Mouse (Mus musculus) forebrain, embryonic 15.5 days (tissue): Measurements from ENCODE around the gene Nsrp1. TPM values are rescaled to one million over a fixed set of nuclear protein-coding genes. Genes with fewer than 3 reads are reported as not detected.
"Not testable (repeated sequence)": the region's sequence is repeated elsewhere in the genome, so short reads cannot be mapped to it uniquely, and the experiment has no call there.

Experiments
- ATAC-seq: fragments of 200-750 bp; cut with Nextera tagmentation; replicated peaks from 2 replicates; pipeline ENCODE4 v1.8.0; 2017; ENCODE audit warnings: mild to moderate bottlenecking, moderate TSS enrichment, moderate library complexity
- H3K27ac ChIP-seq: fragments of 300-500 bp; sonication (generic); replicated peaks from 2 replicates; pipeline ENCODE4 v1.5.1; 2015; ENCODE audit warnings: mild to moderate bottlenecking, inconsistent platforms
- H3K27me3 ChIP-seq: fragments of 300-500 bp; sonication (generic); 2 replicates; pipeline ENCODE4 v1.6.1; 2015; ENCODE audit warnings: inconsistent platforms
- H3K36me3 ChIP-seq: fragments of 300-500 bp; sonication (generic); 2 replicates; pipeline ENCODE4 v1.6.1; 2015; ENCODE audit warnings: mild to moderate bottlenecking, inconsistent platforms
- H3K4me1 ChIP-seq: fragments of 300-500 bp; sonication (generic); 2 replicates; pipeline ENCODE4 v1.6.1; 2015; ENCODE audit warnings: inconsistent platforms
- H3K4me2 ChIP-seq: fragments of 300-500 bp; sonication (generic); replicated peaks from 2 replicates; pipeline ENCODE4 v1.6.1; 2015; ENCODE audit warnings: mild to moderate bottlenecking, inconsistent platforms
- H3K4me3 ChIP-seq: fragments of 300-500 bp; sonication (generic); 2 replicates; pipeline ENCODE4 v1.5.1; 2015; ENCODE audit warnings: mild to moderate bottlenecking, inconsistent platforms
- H3K9ac ChIP-seq: fragments of 300-500 bp; sonication (generic); replicated peaks from 2 replicates; pipeline ENCODE4 v1.6.1; 2015; ENCODE audit warnings: mild to moderate bottlenecking, inconsistent platforms
- H3K9me3 ChIP-seq: fragments of 300-500 bp; sonication (generic); 2 replicates; pipeline ENCODE4 v1.6.1; 2016; ENCODE audit warnings: inconsistent platforms
- WGBS: fragments of 180-500 bp; shearing (Covaris S2); methylation state at CpG from one replicate; pipeline ENCODE4 v1.1.7; 2015; ENCODE audit warnings: mixed read lengths; 5-methylcytosine and 5-hydroxymethylcytosine counted together
- polyA plus RNA-seq: library from polyadenylated mRNA; unstranded; fragments of >200 nt; fragmentation: Nextera tagmentation; extraction: Ambion mirVana; gene quantifications from 2 replicates; pipeline ENCODE4 v1.2.1, GENCODE M21; 2015

The Nsrp1 gene
- polyA plus RNA-seq, 1 experiment from 2014 or later = 65.0 TPM

DNA sequence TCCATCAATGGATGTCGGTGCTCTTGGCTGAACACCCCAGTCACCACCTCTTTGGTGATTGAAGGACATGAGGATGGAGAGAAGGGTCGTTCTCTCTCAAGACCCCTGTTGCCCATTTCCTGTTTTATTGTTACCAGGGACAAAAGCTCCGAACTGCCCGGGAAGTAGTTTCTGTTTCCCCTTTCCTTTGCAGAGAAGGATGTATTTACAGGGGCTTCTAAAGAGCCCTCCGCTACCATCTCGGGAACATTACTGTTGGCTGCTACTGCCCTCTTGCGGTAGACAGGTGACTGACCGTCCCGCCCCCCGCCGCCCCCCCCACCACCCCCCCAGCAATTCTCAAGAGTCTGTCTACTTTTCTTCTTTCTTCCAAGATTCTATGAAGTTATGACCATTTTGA is 15.0 kb upstream of the Nsrp1 start:
- H3K4me3 ChIP-seq = peak overlapping the region; percentile 27; the same call in 1 of the 2 replicates
- ATAC-seq = no peak
- H3K27ac ChIP-seq = no peak overlapping the region
- H3K36me3 ChIP-seq = no peaks in the 10 kb centered on the region
- H3K9me3 ChIP-seq = no peaks in the 10 kb centered on the region
- peak overlapping the region; percentile 40 for H3K4me2 ChIP-seq
- no peak overlapping the region for H3K9ac ChIP-seq
- 1% methylated on average over 11 of the region's 11 CpGs for WGBS
- no peaks in the 10 kb centered on the region for H3K27me3 ChIP-seq
- H3K4me1 ChIP-seq = peaks cover 4% of the 10 kb centered on the region; the same call in 1 of the 2 replicates

GRCm38 (mm10) chr11:77089162-77089561 is 10.9 kb upstream of the Nsrp1 start:
- 74% methylated on average over 2 of the region's 2 CpGs for WGBS
- ATAC-seq = no peak

GRCm38 (mm10) chr11:77087004-77087403 is 8.8 kb upstream of the Nsrp1 start:
- no peaks in the 10 kb centered on the region for H3K36me3 ChIP-seq
- ATAC-seq = no peak
- H3K27me3 ChIP-seq = peaks cover 3% of the 10 kb centered on the region; the same call in 1 of the 2 replicates
- 86% methylated on average over 2 of the region's 2 CpGs for WGBS
- no peak overlapping the region for H3K9ac ChIP-seq
- H3K4me3 ChIP-seq = no peak overlapping the region
- no peaks in the 10 kb centered on the region for H3K9me3 ChIP-seq
- no peak overlapping the region for H3K4me2 ChIP-seq
- H3K27ac ChIP-seq = no peak overlapping the region
- no peaks in the 10 kb centered on the region for H3K4me1 ChIP-seq

More at GRCm38 (mm10) chr11:77089162-77089561, 10.9 kb upstream of the Nsrp1 start:
- H3K4me3 ChIP-seq = no peak overlapping the region
- no peaks in the 10 kb centered on the region for H3K9me3 ChIP-seq
- H3K9ac ChIP-seq = no peak overlapping the region
- H3K4me1 ChIP-seq = peaks cover 4% of the 10 kb centered on the region; the same call in 1 of the 2 replicates
- H3K27me3 ChIP-seq = 0 out of 2 replicates have a peak, but pooled peaks cover under 1% of the 10 kb centered on the region
- H3K27ac ChIP-seq = no peak overlapping the region
- no peak overlapping the region for H3K4me2 ChIP-seq
- no peaks in the 10 kb centered on the region for H3K36me3 ChIP-seq

DNA sequence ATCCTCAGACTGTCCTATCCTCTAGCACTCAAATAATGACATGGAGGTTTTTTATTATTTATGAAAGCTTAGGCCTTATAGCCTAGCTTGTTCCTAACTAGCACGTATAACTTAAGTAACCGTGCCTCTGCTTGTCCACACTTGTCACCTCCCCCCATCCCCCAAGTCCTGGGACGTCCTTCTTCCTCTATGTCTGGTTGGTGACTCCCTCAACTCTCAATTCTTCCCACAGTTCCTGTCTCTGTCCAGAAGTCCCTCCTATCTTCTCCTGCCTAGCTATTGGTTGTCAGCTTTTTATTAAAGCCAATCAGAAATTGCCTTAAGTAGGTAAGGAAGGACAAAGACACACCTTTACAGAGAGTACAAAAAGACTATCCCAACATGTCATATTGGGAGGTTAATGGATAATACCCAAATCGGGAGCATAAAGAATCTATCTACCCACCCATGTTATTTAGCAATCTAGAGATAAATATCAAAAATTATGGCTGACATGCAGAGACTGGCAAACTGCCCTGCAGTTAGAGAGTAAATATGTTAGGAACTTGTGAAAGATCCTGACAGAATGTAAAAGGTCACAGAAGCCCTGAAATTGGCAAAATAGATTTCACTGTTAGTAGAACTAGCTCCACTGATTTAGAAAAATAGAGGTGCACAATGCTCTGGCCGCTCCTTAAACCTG is 5.9 kb upstream of the Nsrp1 start:
- Histone ChIP-seq H3K36me3 (no peaks in the 10 kb centered on the region), H3K27ac (no peak overlapping the region), H3K4me3 (no peak overlapping the region), H3K27me3 (peaks cover 16% of the 10 kb centered on the region), H3K9ac (no peak overlapping the region), H3K4me2 (no peak overlapping the region), H3K4me1 (no peaks in the 10 kb centered on the region), H3K9me3 (no peaks in the 10 kb centered on the region)
- WGBS = 64% methylated on average over 5 of the region's 5 CpGs
- no peak for ATAC-seq

DNA sequence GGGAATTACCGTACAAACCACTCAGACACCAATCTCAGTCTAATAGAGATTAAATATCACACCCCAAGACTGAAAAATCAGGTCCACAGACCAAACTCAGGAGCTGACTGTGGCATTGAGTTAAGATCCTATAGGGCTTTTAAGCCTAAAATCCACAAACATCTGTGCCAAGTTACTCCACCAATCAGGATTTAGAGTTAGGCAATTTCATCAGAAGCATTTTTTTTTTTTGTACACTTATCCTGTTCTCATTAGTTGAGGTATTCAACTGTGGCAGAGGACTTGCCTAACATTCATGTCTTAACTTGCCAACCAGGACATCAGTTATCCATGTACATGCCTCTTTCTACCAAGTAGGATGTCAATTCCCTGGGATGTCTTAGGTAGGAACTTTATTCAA is 1.1 kb upstream of the Nsrp1 start:
- no peak for ATAC-seq
- H3K9me3 ChIP-seq = no peaks in the 10 kb centered on the region
- H3K4me3 ChIP-seq = no peak overlapping the region
- peaks cover 13% of the 10 kb centered on the region for H3K4me1 ChIP-seq
- peaks cover 15% of the 10 kb centered on the region for H3K36me3 ChIP-seq
- 95% methylated on average over 1 of the region's 1 CpGs for WGBS
- H3K4me2 ChIP-seq = no peak overlapping the region
- peaks cover 16% of the 10 kb centered on the region for H3K27me3 ChIP-seq
- H3K27ac ChIP-seq = no peak overlapping the region
- no peak overlapping the region for H3K9ac ChIP-seq

GRCm38 (mm10) chr11:77077792-77078191 is 443 bp downstream of the Nsrp1 start:
- peaks cover 13% of the 10 kb centered on the region for H3K4me1 ChIP-seq
- 4% methylated on average over 16 of the region's 16 CpGs for WGBS

GRCm38 (mm10) chr11:77077331-77077730 is 904 bp downstream of the Nsrp1 start:
- not testable (repeated sequence) for ATAC-seq, H3K9me3 ChIP-seq
- H3K27me3 ChIP-seq = peaks cover 13% of the 10 kb centered on the region
- peak overlapping the region; percentile 94 for H3K4me2 ChIP-seq
- peaks cover 13% of the 10 kb centered on the region for H3K4me1 ChIP-seq
- peak overlapping the region; percentile 87 for H3K4me3 ChIP-seq
- WGBS = 59% methylated on average over 4 of the region's 4 CpGs
- peak overlapping the region; percentile 88; the same call in 1 of the 2 replicates for H3K27ac ChIP-seq
- H3K9ac ChIP-seq = peak overlapping the region; percentile 64
- H3K36me3 ChIP-seq = peaks cover 21% of the 10 kb centered on the region

More at GRCm38 (mm10) chr11:77077792-77078191, 443 bp downstream of the Nsrp1 start:
- H3K9me3 ChIP-seq = no peaks in the 10 kb centered on the region
- H3K27me3 ChIP-seq = peaks cover 13% of the 10 kb centered on the region
- ATAC-seq = peak; percentile 36; the same call in 1 of the 2 replicates
- peak overlapping the region; percentile 94 for H3K4me2 ChIP-seq
- peaks cover 20% of the 10 kb centered on the region for H3K36me3 ChIP-seq
- H3K9ac ChIP-seq = peak overlapping the region; percentile 64
- peak overlapping the region; percentile 87 for H3K4me3 ChIP-seq
- H3K27ac ChIP-seq = peak overlapping the region; percentile 88

- no peak overlapping the region for H3K4me3 ChIP-seq
- no peaks in the 10 kb centered on the region for H3K9me3 ChIP-seq
- H3K27me3 ChIP-seq = no peaks in the 10 kb centered on the region
- H3K4me1 ChIP-seq = no peaks in the 10 kb centered on the region
- H3K36me3 ChIP-seq = peaks cover 20% of the 10 kb centered on the region
- no peak overlapping the region for H3K27ac ChIP-seq
- H3K4me2 ChIP-seq = no peak overlapping the region
- ATAC-seq = no peak
- no peak overlapping the region for H3K9ac ChIP-seq
- 75% methylated on average over 4 of the region's 4 CpGs for WGBS
Measured at GRCm38 (mm10) chr11:77070721-77071120, 7.5 kb downstream of the Nsrp1 start.

GRCm38 (mm10) chr11:77068825-77069224 is 9.4 kb downstream of the Nsrp1 start:
- Histone ChIP-seq H3K4me3 (no peak overlapping the region), H3K4me2 (no peak overlapping the region), H3K9me3 (no peaks in the 10 kb centered on the region), H3K4me1 (no peaks in the 10 kb centered on the region), H3K27me3 (no peaks in the 10 kb centered on the region), H3K27ac (no peak overlapping the region), H3K36me3 (peaks cover 5% of the 10 kb centered on the region; the same call in 1 of the 2 replicates), H3K9ac (no peak overlapping the region)
- 91% methylated on average over 4 of the region's 4 CpGs for WGBS
- ATAC-seq = no peak

- H3K4me3 ChIP-seq = no peak overlapping the region
- ATAC-seq = no peak
- H3K4me2 ChIP-seq = no peak overlapping the region
- no peaks in the 10 kb centered on the region for H3K36me3 ChIP-seq
- no peaks in the 10 kb centered on the region for H3K4me1 ChIP-seq
- H3K9me3 ChIP-seq = no peaks in the 10 kb centered on the region
- H3K27me3 ChIP-seq = no peaks in the 10 kb centered on the region
- no peak overlapping the region for H3K9ac ChIP-seq
- no peak overlapping the region for H3K27ac ChIP-seq
- WGBS = 94% methylated on average over 2 of the region's 2 CpGs
Measured at GRCm38 (mm10) chr11:77063406-77063805, 14.8 kb downstream of the Nsrp1 start.

GRCm38 (mm10) chr11:77061951-77062350 is 16.3 kb downstream of the Nsrp1 start:
- Histone ChIP-seq H3K4me1 (no peaks in the 10 kb centered on the region), H3K36me3 (no peaks in the 10 kb centered on the region), H3K27me3 (no peaks in the 10 kb centered on the region), H3K4me2 (no peak overlapping the region), H3K9me3 (no peaks in the 10 kb centered on the region), H3K9ac (no peak overlapping the region), H3K4me3 (no peak overlapping the region), H3K27ac (no peak overlapping the region)
- 60% methylated on average over 5 of the region's 5 CpGs for WGBS
- no peak for ATAC-seq

DNA sequence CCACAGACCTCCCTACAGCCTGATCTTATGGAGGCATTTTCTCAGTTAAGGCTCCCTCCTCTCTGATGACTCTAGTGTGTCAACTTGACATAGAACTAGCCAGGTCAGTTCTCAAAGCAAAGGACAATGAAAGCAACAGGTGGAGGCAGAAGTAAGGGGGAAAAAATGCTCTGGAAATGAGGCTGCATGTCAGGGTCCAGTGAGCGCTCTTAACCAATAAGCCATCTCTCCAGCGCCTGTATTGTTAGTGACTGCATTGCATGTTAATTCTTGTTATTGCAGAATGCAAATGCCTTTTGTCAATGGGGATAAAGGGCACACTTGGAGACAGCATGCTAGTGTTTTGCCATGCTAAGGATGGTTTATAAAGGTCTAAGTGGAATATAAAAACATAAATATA is 35.4 kb downstream of the Nsrp1 start:
- Histone ChIP-seq H3K4me2 (no peak overlapping the region), H3K27ac (no peak overlapping the region), H3K27me3 (no peaks in the 10 kb centered on the region), H3K4me1 (no peaks in the 10 kb centered on the region), H3K36me3 (peaks cover 25% of the 10 kb centered on the region), H3K9ac (no peak overlapping the region), H3K9me3 (no peaks in the 10 kb centered on the region), H3K4me3 (no peak overlapping the region)
- 73% methylated on average over 2 of the region's 2 CpGs for WGBS
- no peak for ATAC-seq

DNA sequence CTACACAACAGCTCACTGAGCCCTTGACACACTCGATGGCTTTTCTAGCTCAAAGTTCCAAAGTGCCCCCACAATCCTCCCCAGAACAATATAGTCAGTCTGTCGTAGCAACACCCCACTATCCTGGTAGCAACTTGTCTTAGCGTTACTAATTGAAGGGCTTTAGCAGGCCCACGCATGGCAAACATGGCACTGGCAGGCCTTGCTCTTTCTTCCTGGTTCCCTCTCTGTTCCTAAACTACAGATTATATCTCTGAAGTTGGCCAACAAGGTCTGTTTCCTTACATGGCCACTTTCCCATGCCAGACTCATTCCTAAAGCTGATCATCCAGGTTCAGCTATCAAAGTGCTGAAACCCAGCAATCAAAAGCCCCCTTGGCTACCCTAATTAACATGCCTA is 36.3 kb downstream of the Nsrp1 start:
- Histone ChIP-seq H3K4me1 (no peaks in the 10 kb centered on the region), H3K36me3 (peaks cover 20% of the 10 kb centered on the region), H3K27ac (no peak overlapping the region), H3K9me3 (no peaks in the 10 kb centered on the region), H3K4me3 (no peak overlapping the region), H3K27me3 (no peaks in the 10 kb centered on the region), H3K4me2 (no peak overlapping the region), H3K9ac (no peak overlapping the region)
- WGBS = 82% methylated on average over 4 of the region's 4 CpGs
- no peak for ATAC-seq
